Mouse (Mus musculus): Measurements from ENCODE around the gene Kat2a. TPM values are rescaled to one million over a fixed set of nuclear protein-coding genes. Genes with fewer than 3 reads are reported as not detected.

The Kat2a gene
- polyA plus RNA-seq, 2 experiments, result 55.8 to 70.8 TPM

GRCm38 (mm10) chr11:100687265-100687664 is 25.0 kb downstream of the Kat2a start:
- ATAC-seq (ENCODE audit: low FRiP score, low read depth) (0 out of 2 replicates have a peak, but pooled peaks have one; percentile 41), DNase-seq (ENCODE audit: low spot score) (no peak)
- Histone ChIP-seq H3K27me3 (ENCODE audit: control insufficient read depth, insufficient read depth, low read length) (0 out of 2 replicates have a peak, but pooled peaks cover 8% of the 10 kb centered on the region), H3K9me3 (ENCODE audit: control insufficient read depth, low read length) (no peaks in the 10 kb centered on the region), H3K9ac (ENCODE audit: low read depth, low read length, severe bottlenecking) (no peak overlapping the region), H3K4me2 (replicated peaks; ENCODE audit: low read depth, low read length, severe bottlenecking) (no peak overlapping the region), H3K4me1 (ENCODE audit: control insufficient read depth, insufficient read depth, low read length) (peaks cover 4% of the 10 kb centered on the region; the same call in 1 of the 2 replicates), H3K4me3 (replicated peaks; ENCODE audit: low read length) (no peak overlapping the region), H3K36me3 (ENCODE audit: control insufficient read depth, insufficient read depth, low read length) (no peaks in the 10 kb centered on the region), H3K27ac (replicated peaks; ENCODE audit: low read depth, low read length) (no peak overlapping the region)
- WGBS, result 73% methylated on average over 7 of the region's 7 CpGs
- no peak for TF ChIP-seq POLR2A (IDR thresholded peaks at IDR 0.05; ENCODE audit: borderline replicate concordance, extremely low read depth, insufficient read depth, insufficient read length)

- no peak for DNase-seq (ENCODE audit: low spot score)
- Histone ChIP-seq H3K9me3 (ENCODE audit: control insufficient read depth, low read length) (no peaks in the 10 kb centered on the region), H3K27me3 (ENCODE audit: control insufficient read depth, insufficient read depth, low read length) (no peaks in the 10 kb centered on the region), H3K4me2 (replicated peaks; ENCODE audit: low read depth, low read length, severe bottlenecking) (no peak overlapping the region), H3K4me1 (ENCODE audit: control insufficient read depth, insufficient read depth, low read length) (no peaks in the 10 kb centered on the region), H3K27ac (replicated peaks; ENCODE audit: low read depth, low read length) (no peak overlapping the region), H3K4me3 (replicated peaks; ENCODE audit: low read length) (no peak overlapping the region), H3K9ac (ENCODE audit: low read depth, low read length, severe bottlenecking) (no peak overlapping the region), H3K36me3 (ENCODE audit: control insufficient read depth, insufficient read depth, low read length) (no peaks in the 10 kb centered on the region)
- no peak for ATAC-seq (ENCODE audit: low FRiP score, low read depth)
- 84% methylated on average over 2 of the region's 3 CpGs for WGBS
- TF ChIP-seq POLR2A (IDR thresholded peaks at IDR 0.05; ENCODE audit: borderline replicate concordance, extremely low read depth, insufficient read depth, insufficient read length), result no peak
Measured at GRCm38 (mm10) chr11:100685371-100685770, 26.9 kb downstream of the Kat2a start.

GRCm38 (mm10) chr11:100684084-100684483 is 28.2 kb downstream of the Kat2a start:
- no peaks in the 10 kb centered on the region for H3K9me3 ChIP-seq (ENCODE audit: control insufficient read depth, low read length)
- ATAC-seq (ENCODE audit: low FRiP score, low read depth), result no peak
- H3K27ac ChIP-seq (replicated peaks; ENCODE audit: low read depth, low read length), result no peak overlapping the region
- no peaks in the 10 kb centered on the region for H3K36me3 ChIP-seq (ENCODE audit: control insufficient read depth, insufficient read depth, low read length)
- no peak overlapping the region for H3K4me3 ChIP-seq (replicated peaks; ENCODE audit: low read length)
- no peak for DNase-seq (ENCODE audit: low spot score)
- no peaks in the 10 kb centered on the region for H3K27me3 ChIP-seq (ENCODE audit: control insufficient read depth, insufficient read depth, low read length)
- no peak overlapping the region for H3K4me2 ChIP-seq (replicated peaks; ENCODE audit: low read depth, low read length, severe bottlenecking)
- WGBS, result 79% methylated on average over 2 of the region's 2 CpGs
- H3K9ac ChIP-seq (ENCODE audit: low read depth, low read length, severe bottlenecking), result no peak overlapping the region
- TF ChIP-seq POLR2A (IDR thresholded peaks at IDR 0.05; ENCODE audit: borderline replicate concordance, extremely low read depth, insufficient read depth, insufficient read length), result no peak
- no peaks in the 10 kb centered on the region for H3K4me1 ChIP-seq (ENCODE audit: control insufficient read depth, insufficient read depth, low read length)

- DNase-seq (ENCODE audit: low spot score) (no peak), ATAC-seq (ENCODE audit: low FRiP score, low read depth) (no peak)
- no peak overlapping the region for H3K9ac ChIP-seq (ENCODE audit: low read depth, low read length, severe bottlenecking)
- no peak overlapping the region for H3K27ac ChIP-seq (replicated peaks; ENCODE audit: low read depth, low read length)
- WGBS, result 73% methylated on average over 5 of the region's 5 CpGs
- no peaks in the 10 kb centered on the region for H3K4me1 ChIP-seq (ENCODE audit: control insufficient read depth, insufficient read depth, low read length)
- H3K4me2 ChIP-seq (replicated peaks; ENCODE audit: low read depth, low read length, severe bottlenecking), result no peak overlapping the region
- H3K36me3 ChIP-seq (ENCODE audit: control insufficient read depth, insufficient read depth, low read length), result no peaks in the 10 kb centered on the region
- no peak for TF ChIP-seq POLR2A (IDR thresholded peaks at IDR 0.05; ENCODE audit: borderline replicate concordance, extremely low read depth, insufficient read depth, insufficient read length)
- H3K4me3 ChIP-seq (replicated peaks; ENCODE audit: low read length), result no peak overlapping the region
- no peaks in the 10 kb centered on the region for H3K9me3 ChIP-seq (ENCODE audit: control insufficient read depth, low read length)
- H3K27me3 ChIP-seq (ENCODE audit: control insufficient read depth, insufficient read depth, low read length), result no peaks in the 10 kb centered on the region
Measured at GRCm38 (mm10) chr11:100682526-100682925, 29.7 kb downstream of the Kat2a start.

- H3K9ac ChIP-seq (ENCODE audit: low read depth, low read length, severe bottlenecking), result no peak overlapping the region
- no peaks in the 10 kb centered on the region for H3K27me3 ChIP-seq (ENCODE audit: control insufficient read depth, insufficient read depth, low read length)
- H3K4me3 ChIP-seq (replicated peaks; ENCODE audit: low read length), result no peak overlapping the region
- DNase-seq (ENCODE audit: low spot score), result no peak
- H3K27ac ChIP-seq (replicated peaks; ENCODE audit: low read depth, low read length), result no peak overlapping the region
- no peaks in the 10 kb centered on the region for H3K4me1 ChIP-seq (ENCODE audit: control insufficient read depth, insufficient read depth, low read length)
- no peak for TF ChIP-seq POLR2A (IDR thresholded peaks at IDR 0.05; ENCODE audit: borderline replicate concordance, extremely low read depth, insufficient read depth, insufficient read length)
- ATAC-seq (ENCODE audit: low FRiP score, low read depth), result no peak
- no peaks in the 10 kb centered on the region for H3K36me3 ChIP-seq (ENCODE audit: control insufficient read depth, insufficient read depth, low read length)
- no peaks in the 10 kb centered on the region for H3K9me3 ChIP-seq (ENCODE audit: control insufficient read depth, low read length)
- WGBS, result 68% methylated on average over 5 of the region's 5 CpGs
- no peak overlapping the region for H3K4me2 ChIP-seq (replicated peaks; ENCODE audit: low read depth, low read length, severe bottlenecking)
Measured at GRCm38 (mm10) chr11:100681826-100682225, 30.4 kb downstream of the Kat2a start.

GRCm38 (mm10) chr11:100677810-100678209 is 34.5 kb downstream of the Kat2a start:
- DNase-seq (ENCODE audit: low spot score), result no peak
- no peaks in the 10 kb centered on the region for H3K9me3 ChIP-seq (ENCODE audit: control insufficient read depth, low read length)
- H3K4me1 ChIP-seq (ENCODE audit: control insufficient read depth, insufficient read depth, low read length), result peaks cover 7% of the 10 kb centered on the region; the same call in 1 of the 2 replicates
- H3K36me3 ChIP-seq (ENCODE audit: control insufficient read depth, insufficient read depth, low read length), result no peaks in the 10 kb centered on the region
- no peak for ATAC-seq (ENCODE audit: low FRiP score, low read depth)
- no peak overlapping the region for H3K9ac ChIP-seq (ENCODE audit: low read depth, low read length, severe bottlenecking)
- 45% methylated on average over 7 of the region's 7 CpGs for WGBS
- no peak for TF ChIP-seq POLR2A (IDR thresholded peaks at IDR 0.05; ENCODE audit: borderline replicate concordance, extremely low read depth, insufficient read depth, insufficient read length)
- no peak overlapping the region for H3K4me2 ChIP-seq (replicated peaks; ENCODE audit: low read depth, low read length, severe bottlenecking)
- no peak overlapping the region for H3K4me3 ChIP-seq (replicated peaks; ENCODE audit: low read length)
- peaks cover 6% of the 10 kb centered on the region; the same call in 1 of the 2 replicates for H3K27me3 ChIP-seq (ENCODE audit: control insufficient read depth, insufficient read depth, low read length)
- H3K27ac ChIP-seq (replicated peaks; ENCODE audit: low read depth, low read length), result no peak overlapping the region

Measured in limb, embryonic 14.5 days (tissue).